Mouse (Mus musculus): Measurements from ENCODE around the gene Sfmbt1. TPM values are rescaled to one million over a fixed set of nuclear protein-coding genes. Genes with fewer than 3 reads are reported as not detected.

The Sfmbt1 gene
- polyA plus RNA-seq, 2 experiments = 3.9 to 11.9 TPM

- TF ChIP-seq EP300 (IDR thresholded peaks at IDR 0.05; ENCODE audit: low read depth) (no peak), CTCF (IDR thresholded peaks at IDR 0.05; ENCODE audit: low read depth) (no peak)
- DNase-seq (ENCODE audit: low read depth in 3 of 3, low spot score in 3 of 3) (no peak), ATAC-seq (ENCODE audit: insufficient read depth) (no peak)
- no peak overlapping the region for H3K27ac ChIP-seq
- H3K4me2 ChIP-seq (ENCODE audit: low read depth) = no peak overlapping the region
- no peaks in the 10 kb centered on the region for H3K36me3 ChIP-seq (replicated peaks; ENCODE audit: control insufficient read depth, insufficient read depth, low read depth)
- H3K9me3 ChIP-seq (ENCODE audit: control insufficient read depth, low read length) = no peaks in the 10 kb centered on the region
- WGBS (ENCODE audit: insufficient replicate concordance) = 46% methylated on average over 10 of the region's 10 CpGs
- H3K9ac ChIP-seq (replicated peaks) = no peak overlapping the region
- H3K4me3 ChIP-seq (ENCODE audit: insufficient read depth in 1 of 2, low read depth in 2 of 2, low read length in 2 of 2) = no peak overlapping the region
- no peaks in the 10 kb centered on the region for H3K27me3 ChIP-seq (ENCODE audit: control insufficient read depth, insufficient read depth, low read length)
- H3K4me1 ChIP-seq (replicated peaks; ENCODE audit: control insufficient read depth in 2 of 2, insufficient read depth in 2 of 2, low read length in 1 of 2) = peaks cover 0 to 3% of the 10 kb centered on the region in 2 experiments; a peak in 2 of 4 replicates
Observed at GRCm38 (mm10) chr14:30856885-30857507, 142.3 kb downstream of the Sfmbt1 start.

DNA sequence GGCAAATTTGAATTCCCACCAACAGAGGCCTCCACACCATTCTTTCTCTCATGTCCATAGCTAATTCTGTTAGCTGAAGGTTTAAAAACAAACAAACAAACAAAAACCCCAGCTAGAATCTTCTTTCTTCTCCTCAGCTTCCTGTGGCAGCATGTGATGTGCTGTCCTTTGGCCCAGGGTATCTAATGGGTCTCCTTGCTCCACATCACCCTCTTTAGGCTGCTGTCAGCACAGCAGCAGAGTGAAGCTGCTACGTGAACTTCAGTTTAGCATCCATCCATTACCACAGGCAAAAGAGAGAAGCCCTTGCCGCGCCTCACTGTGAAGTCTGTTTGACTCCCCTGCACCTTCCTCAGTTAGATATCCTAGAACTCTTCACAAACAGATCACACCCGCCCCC is 143.3 kb downstream of the Sfmbt1 start:
- no peaks in the 10 kb centered on the region for H3K9me3 ChIP-seq (ENCODE audit: control insufficient read depth, low read length)
- ATAC-seq (ENCODE audit: insufficient read depth) (no peak), DNase-seq (ENCODE audit: low read depth in 3 of 3, low spot score in 3 of 3) (peak in 1 of 3 experiments; percentile 13)
- no peaks in the 10 kb centered on the region for H3K36me3 ChIP-seq (replicated peaks; ENCODE audit: control insufficient read depth, insufficient read depth, low read depth)
- no peak overlapping the region for H3K4me3 ChIP-seq (ENCODE audit: insufficient read depth in 1 of 2, low read depth in 2 of 2, low read length in 2 of 2)
- 60% methylated on average over 4 of the region's 4 CpGs for WGBS (ENCODE audit: insufficient replicate concordance)
- H3K27ac ChIP-seq = no peak overlapping the region
- no peaks in the 10 kb centered on the region for H3K27me3 ChIP-seq (ENCODE audit: control insufficient read depth, insufficient read depth, low read length)
- H3K4me1 ChIP-seq (replicated peaks; ENCODE audit: control insufficient read depth in 2 of 2, insufficient read depth in 2 of 2, low read length in 1 of 2) = peaks cover 0 to 3% of the 10 kb centered on the region in 2 experiments; a peak in 2 of 4 replicates
- no peak overlapping the region for H3K4me2 ChIP-seq (ENCODE audit: low read depth)
- TF ChIP-seq CTCF (IDR thresholded peaks at IDR 0.05; ENCODE audit: low read depth) (peak; percentile 54), EP300 (IDR thresholded peaks at IDR 0.05; ENCODE audit: low read depth) (no peak)
- no peak overlapping the region for H3K9ac ChIP-seq (replicated peaks)

DNA sequence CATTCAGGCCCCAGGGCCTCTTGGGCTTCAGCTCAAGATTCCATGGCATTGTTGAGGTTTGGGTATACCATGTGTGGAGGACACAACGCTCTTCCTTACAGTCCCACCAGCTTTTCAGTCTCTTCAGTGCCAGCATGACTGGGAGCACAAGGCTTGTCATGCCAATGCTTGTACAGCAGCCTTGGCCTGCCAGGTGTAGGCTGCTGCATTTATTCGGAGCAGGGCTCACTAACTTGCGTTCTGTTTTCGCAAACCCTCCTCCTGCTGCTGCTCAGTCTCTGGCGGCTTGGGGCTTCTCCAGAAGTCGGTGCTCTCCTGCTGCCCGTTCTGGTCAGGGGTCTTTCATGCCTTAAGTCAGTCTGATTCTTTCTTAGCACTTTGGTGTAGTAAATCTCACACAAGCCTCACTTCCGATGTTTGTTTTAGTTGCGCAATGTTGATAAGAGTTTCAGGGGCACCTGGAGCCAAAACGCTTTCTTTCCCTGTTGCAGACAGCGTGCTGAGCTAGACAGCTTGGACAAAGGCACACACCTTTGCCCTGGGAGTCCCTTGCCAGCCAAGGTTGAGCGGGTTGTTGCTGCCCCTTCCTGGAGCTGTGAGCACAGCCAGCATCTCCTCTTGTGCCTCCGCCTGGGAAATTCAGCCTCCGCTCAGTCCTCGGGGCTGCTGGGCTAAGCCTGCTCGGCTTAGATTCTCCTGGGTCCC is 146.9 kb downstream of the Sfmbt1 start:
- peaks cover 0 to 3% of the 10 kb centered on the region in 2 experiments; a peak in 2 of 4 replicates for H3K4me1 ChIP-seq (replicated peaks; ENCODE audit: control insufficient read depth in 2 of 2, insufficient read depth in 2 of 2, low read length in 1 of 2)
- 66% methylated on average over 16 of the region's 16 CpGs for WGBS (ENCODE audit: insufficient replicate concordance)

GRCm38 (mm10) chr14:30862368-30862767 is 147.7 kb downstream of the Sfmbt1 start:
- no peaks in the 10 kb centered on the region for H3K9me3 ChIP-seq (ENCODE audit: control insufficient read depth, low read length)
- H3K27ac ChIP-seq = no peak overlapping the region
- no peak for ATAC-seq (ENCODE audit: insufficient read depth)
- WGBS (ENCODE audit: insufficient replicate concordance) = 78% methylated on average over 9 of the region's 9 CpGs
- no peaks in the 10 kb centered on the region for H3K27me3 ChIP-seq (ENCODE audit: control insufficient read depth, insufficient read depth, low read length)
- no peak overlapping the region for H3K9ac ChIP-seq (replicated peaks)
- no peaks in the 10 kb centered on the region for H3K36me3 ChIP-seq (replicated peaks; ENCODE audit: control insufficient read depth, insufficient read depth, low read depth)
- DNase-seq (ENCODE audit: low read depth in 3 of 3, low spot score in 3 of 3) = no peak
- peaks cover 0 to 3% of the 10 kb centered on the region in 2 experiments; a peak in 1 of 4 replicates for H3K4me1 ChIP-seq (replicated peaks; ENCODE audit: control insufficient read depth in 2 of 2, insufficient read depth in 2 of 2, low read length in 1 of 2)
- TF ChIP-seq CTCF (IDR thresholded peaks at IDR 0.05; ENCODE audit: low read depth) (no peak), EP300 (IDR thresholded peaks at IDR 0.05; ENCODE audit: low read depth) (no peak)
- no peak overlapping the region for H3K4me2 ChIP-seq (ENCODE audit: low read depth)
- H3K4me3 ChIP-seq (ENCODE audit: insufficient read depth in 1 of 2, low read depth in 2 of 2, low read length in 2 of 2) = no peak overlapping the region

More for the DNA sequence above, 146.9 kb downstream of the Sfmbt1 start:
- ATAC-seq (ENCODE audit: insufficient read depth) (0 out of 2 replicates have a peak, but pooled peaks have one; percentile 13), DNase-seq (ENCODE audit: low read depth in 3 of 3, low spot score in 3 of 3) (no peak)
- Histone ChIP-seq H3K4me3 (ENCODE audit: insufficient read depth in 1 of 2, low read depth in 2 of 2, low read length in 2 of 2) (no peak overlapping the region), H3K36me3 (replicated peaks; ENCODE audit: control insufficient read depth, insufficient read depth, low read depth) (no peaks in the 10 kb centered on the region), H3K27me3 (ENCODE audit: control insufficient read depth, insufficient read depth, low read length) (no peaks in the 10 kb centered on the region), H3K9ac (replicated peaks) (no peak overlapping the region), H3K4me2 (ENCODE audit: low read depth) (no peak overlapping the region), H3K27ac (no peak overlapping the region), H3K9me3 (ENCODE audit: control insufficient read depth, low read length) (no peaks in the 10 kb centered on the region)
- TF ChIP-seq EP300 (IDR thresholded peaks at IDR 0.05; ENCODE audit: low read depth) (no peak), CTCF (IDR thresholded peaks at IDR 0.05; ENCODE audit: low read depth) (no peak)

DNA sequence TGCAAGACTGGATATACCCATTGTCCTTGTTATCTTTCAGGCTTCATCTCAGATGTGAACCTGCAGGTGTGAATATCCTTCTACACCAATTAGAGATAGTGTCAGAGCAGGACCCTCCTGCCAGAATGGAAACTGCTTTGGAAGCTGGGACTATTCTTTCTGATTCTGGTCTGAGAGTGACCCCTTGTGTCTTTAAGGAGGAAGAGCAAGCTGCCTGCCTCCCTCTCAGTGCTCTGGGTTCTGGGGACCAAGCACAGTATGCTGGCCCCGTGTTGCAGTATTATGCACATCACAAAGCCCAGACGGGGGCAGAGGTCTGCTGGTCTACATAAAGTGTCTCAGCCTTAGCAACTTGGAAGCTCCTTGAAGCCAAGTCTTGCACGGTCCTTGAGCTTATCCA is 150.7 kb downstream of the Sfmbt1 start:
- Histone ChIP-seq H3K4me1 (replicated peaks; ENCODE audit: control insufficient read depth in 2 of 2, insufficient read depth in 2 of 2, low read length in 1 of 2) (peaks cover 3 to 16% of the 10 kb centered on the region in 2 experiments; a peak in 1 of 4 replicates), H3K27ac (no peak overlapping the region), H3K9ac (replicated peaks) (no peak overlapping the region), H3K4me2 (ENCODE audit: low read depth) (no peak overlapping the region), H3K27me3 (ENCODE audit: control insufficient read depth, insufficient read depth, low read length) (no peaks in the 10 kb centered on the region), H3K4me3 (ENCODE audit: insufficient read depth in 1 of 2, low read depth in 2 of 2, low read length in 2 of 2) (no peak overlapping the region), H3K9me3 (ENCODE audit: control insufficient read depth, low read length) (no peaks in the 10 kb centered on the region), H3K36me3 (replicated peaks; ENCODE audit: control insufficient read depth, insufficient read depth, low read depth) (no peaks in the 10 kb centered on the region)
- peak; percentile 61 for TF ChIP-seq CTCF (IDR thresholded peaks at IDR 0.05; ENCODE audit: low read depth)
- no peak for TF ChIP-seq EP300 (IDR thresholded peaks at IDR 0.05; ENCODE audit: low read depth)
- ATAC-seq (ENCODE audit: insufficient read depth) = no peak
- no peak for DNase-seq (ENCODE audit: low read depth in 3 of 3, low spot score in 3 of 3)
- WGBS (ENCODE audit: insufficient replicate concordance) = 69% methylated on average over 3 of the region's 3 CpGs

All from liver, embryonic 14.5 days (tissue).